Mouse (Mus musculus) neural tube, embryonic 11.5 days (tissue): Measurements from ENCODE around the gene Cipc. TPM values are rescaled to one million over a fixed set of nuclear protein-coding genes. Genes with fewer than 3 reads are reported as not detected.

Source experiments
- ATAC-seq: fragments of 200-750 bp; cut with Nextera tagmentation; 2 replicates; pipeline ENCODE4 v1.8.0; 2017; ENCODE audit warnings: moderate number of reproducible peaks, mild to moderate bottlenecking, moderate TSS enrichment, moderate library complexity; ENCODE audit not compliant: insufficient read depth, low FRiP score, low TSS enrichment
- DNase-seq: peaks from one replicate; pipeline ENCODE4 v3.0.0-alpha.2; 2015; ENCODE audit warnings: low spot score
- H3K27ac ChIP-seq: fragments of 300-500 bp; sonication (generic); 2 replicates; pipeline ENCODE4 v1.5.1; 2014; ENCODE audit warnings: low read depth, mild to moderate bottlenecking, low read length
- H3K27me3 ChIP-seq: fragments of 300-500 bp; sonication (generic); 2 replicates; pipeline ENCODE4 v1.6.1; 2014; ENCODE audit warnings: mild to moderate bottlenecking, low read length, mixed read lengths; ENCODE audit not compliant: control insufficient read depth, insufficient read depth
- H3K36me3 ChIP-seq: fragments of 300-500 bp; sonication (generic); 2 replicates; pipeline ENCODE4 v1.6.1; 2014; ENCODE audit warnings: mild to moderate bottlenecking, low read length, moderate library complexity, mixed read lengths; ENCODE audit not compliant: control insufficient read depth, insufficient read depth
- H3K4me1 ChIP-seq: fragments of 300-500 bp; sonication (generic); 2 replicates; pipeline ENCODE4 v1.6.1; 2014; ENCODE audit warnings: low read length, mixed read lengths; ENCODE audit not compliant: control insufficient read depth, insufficient read depth
- H3K4me2 ChIP-seq: fragments of 300-500 bp; sonication (generic); 2 replicates; pipeline ENCODE4 v1.6.1; 2014; ENCODE audit warnings: low read depth, mild to moderate bottlenecking, moderate library complexity
- H3K4me3 ChIP-seq: fragments of 300-500 bp; sonication (generic); 2 replicates; pipeline ENCODE4 v1.5.1; 2014; ENCODE audit warnings: low read depth, low read length
- H3K9ac ChIP-seq: fragments of 300-500 bp; sonication (generic); 2 replicates; pipeline ENCODE4 v1.6.1; 2014; ENCODE audit warnings: mild to moderate bottlenecking, low read length
- H3K9me3 ChIP-seq: fragments of 300-500 bp; sonication (generic); 2 replicates; pipeline ENCODE4 v1.6.1; 2016; ENCODE audit warnings: low read length; ENCODE audit not compliant: control insufficient read depth
- WGBS: fragments of 180-500 bp; shearing (Covaris S2); extraction: QIAGEN DNeasy Blood & Tissue Kit; methylation state at CpG from one replicate; pipeline ENCODE4 v1.1.7; 2014; 5-methylcytosine and 5-hydroxymethylcytosine counted together
- polyA plus RNA-seq: library from polyadenylated mRNA; unstranded; fragments of >200 nt; fragmentation: Nextera tagmentation; extraction: Ambion mirVana; gene quantifications from 2 replicates; pipeline ENCODE4 v1.2.1, GENCODE M21; 2014

Cipc gene
- polyA plus RNA-seq, 1 experiment from 2014 or later, result 40.1 TPM

- H3K4me3 ChIP-seq, result no peak overlapping the region
- H3K4me2 ChIP-seq, result no peak overlapping the region
- no peak overlapping the region for H3K27ac ChIP-seq
- no peaks in the 10 kb centered on the region for H3K4me1 ChIP-seq
- H3K9ac ChIP-seq, result no peak overlapping the region
- no peaks in the 10 kb centered on the region for H3K27me3 ChIP-seq
- no peak for ATAC-seq
- DNase-seq, result no peak
- 75% methylated on average over 5 of the region's 5 CpGs for WGBS
- no peaks in the 10 kb centered on the region for H3K36me3 ChIP-seq
- H3K9me3 ChIP-seq, result no peaks in the 10 kb centered on the region
Observed at GRCm38 (mm10) chr12:87000151-87000839, 53.5 kb downstream of the Cipc start.

GRCm38 (mm10) chr12:87000840-87001176, 54.0 kb downstream of the Cipc start:
- H3K4me2 ChIP-seq, result no peak overlapping the region
- no peak overlapping the region for H3K4me3 ChIP-seq
- H3K27me3 ChIP-seq, result no peaks in the 10 kb centered on the region
- DNase-seq (no peak), ATAC-seq (no peak)
- WGBS, result 48% methylated on average over 6 of the region's 6 CpGs
- H3K9ac ChIP-seq, result no peak overlapping the region
- H3K4me1 ChIP-seq, result no peaks in the 10 kb centered on the region
- H3K36me3 ChIP-seq, result no peaks in the 10 kb centered on the region
- no peak overlapping the region for H3K27ac ChIP-seq
- no peaks in the 10 kb centered on the region for H3K9me3 ChIP-seq

GRCm38 (mm10) chr12:87002209-87002608, 55.4 kb downstream of the Cipc start:
- WGBS, result 66% methylated on average over 7 of the region's 7 CpGs
- Histone ChIP-seq H3K9ac (no peak overlapping the region), H3K4me2 (no peak overlapping the region), H3K36me3 (no peaks in the 10 kb centered on the region), H3K4me3 (no peak overlapping the region), H3K27me3 (no peaks in the 10 kb centered on the region), H3K4me1 (no peaks in the 10 kb centered on the region), H3K9me3 (no peaks in the 10 kb centered on the region), H3K27ac (no peak overlapping the region)
- no peak for ATAC-seq
- no peak for DNase-seq

GRCm38 (mm10) chr12:87002815-87003214, 56.0 kb downstream of the Cipc start:
- H3K9ac ChIP-seq, result no peak overlapping the region
- 79% methylated on average over 7 of the region's 7 CpGs for WGBS
- no peaks in the 10 kb centered on the region for H3K4me1 ChIP-seq
- no peak for ATAC-seq
- H3K27ac ChIP-seq, result no peak overlapping the region
- H3K36me3 ChIP-seq, result no peaks in the 10 kb centered on the region
- DNase-seq, result no peak
- H3K4me3 ChIP-seq, result no peak overlapping the region
- H3K9me3 ChIP-seq, result no peaks in the 10 kb centered on the region
- no peak overlapping the region for H3K4me2 ChIP-seq
- no peaks in the 10 kb centered on the region for H3K27me3 ChIP-seq

GRCm38 (mm10) chr12:87003606-87004005, 56.8 kb downstream of the Cipc start:
- Histone ChIP-seq H3K36me3 (no peaks in the 10 kb centered on the region), H3K4me3 (no peak overlapping the region), H3K27me3 (no peaks in the 10 kb centered on the region), H3K9me3 (no peaks in the 10 kb centered on the region), H3K4me1 (no peaks in the 10 kb centered on the region), H3K4me2 (no peak overlapping the region), H3K27ac (no peak overlapping the region), H3K9ac (no peak overlapping the region)
- 65% methylated on average over 3 of the region's 3 CpGs for WGBS
- ATAC-seq, result no peak
- no peak for DNase-seq

GRCm38 (mm10) chr12:87004596-87004995, 57.8 kb downstream of the Cipc start:
- 84% methylated on average over 4 of the region's 4 CpGs for WGBS
- no peak overlapping the region for H3K9ac ChIP-seq
- ATAC-seq (no peak), DNase-seq (no peak)
- H3K4me2 ChIP-seq, result no peak overlapping the region
- no peak overlapping the region for H3K4me3 ChIP-seq
- no peaks in the 10 kb centered on the region for H3K9me3 ChIP-seq
- no peaks in the 10 kb centered on the region for H3K36me3 ChIP-seq
- H3K27me3 ChIP-seq, result no peaks in the 10 kb centered on the region
- H3K27ac ChIP-seq, result no peak overlapping the region
- H3K4me1 ChIP-seq, result no peaks in the 10 kb centered on the region

Other genes starting within 250 kb of the Cipc start
- 14.8 and 15.3 TPM in 2 replicates for gene Angel1, start 220.6 kb upstream of the Cipc start, polyA plus RNA-seq
- gene Lrrc74a, start 212.7 kb upstream of the Cipc start, polyA plus RNA-seq, result not detected in 2 replicates
- 19.4 and 20.6 TPM in 2 replicates for gene Irf2bpl, start 62.2 kb upstream of the Cipc start, polyA plus RNA-seq
- 1.4 and 2.1 TPM in 2 replicates for gene Zdhhc22, start 43.4 kb downstream of the Cipc start, polyA plus RNA-seq
- gene Tmem63c, start 74.3 kb downstream of the Cipc start, polyA plus RNA-seq, result 0.74 and 0.78 TPM in 2 replicates
- 0.24 and 0.56 TPM in 2 replicates for gene Ngb, start 155.5 kb downstream of the Cipc start, polyA plus RNA-seq
- gene Gstz1, start 200.1 kb downstream of the Cipc start, polyA plus RNA-seq, result 31.8 and 31.9 TPM in 2 replicates
- 14.3 and 17.6 TPM in 2 replicates for gene Pomt2, start 200.9 kb downstream of the Cipc start, polyA plus RNA-seq